Mouse (Mus musculus): ENCODE measurements around the gene Col25a1. TPM values are rescaled to one million over a fixed set of nuclear protein-coding genes. Genes with fewer than 3 reads are reported as not detected.

The Col25a1 gene
- polyA plus RNA-seq, 1 experiment from 2014 or later: 2.0 TPM

DNA sequence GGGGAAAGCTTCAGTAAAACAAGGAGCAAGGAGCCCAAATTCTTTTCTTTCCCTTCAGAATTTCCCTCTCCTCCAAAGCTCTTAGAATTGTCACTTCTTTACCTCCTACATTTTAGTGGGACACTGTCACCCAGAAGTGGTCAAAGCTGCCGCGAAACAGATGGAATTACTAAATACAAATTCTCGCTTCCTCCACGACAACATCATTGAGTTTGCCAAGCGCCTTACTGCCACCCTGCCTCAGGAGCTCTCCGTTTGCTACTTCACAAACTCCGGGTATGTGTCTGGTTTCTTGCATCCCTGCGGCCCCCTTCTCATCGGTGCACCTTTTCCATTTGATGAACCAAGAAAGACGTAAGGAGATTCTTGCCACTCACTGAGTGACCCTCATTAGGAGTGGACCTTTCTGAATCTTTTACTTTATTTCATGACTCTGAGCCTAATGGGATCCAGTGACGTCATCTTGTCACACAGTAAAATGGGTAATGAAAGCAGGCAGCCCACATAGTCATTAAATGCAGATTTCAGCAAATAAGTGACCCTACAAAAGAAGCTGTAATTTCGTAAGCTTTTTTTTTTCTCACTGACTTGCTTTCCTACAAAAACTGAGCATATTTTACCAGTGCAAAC lies 489.3 kb downstream of the Col25a1 start:
- no peaks in the 10 kb centered on the region for H3K9me3 ChIP-seq
- H3K27ac ChIP-seq (replicated peaks): no peak overlapping the region
- H3K36me3 ChIP-seq: no peaks in the 10 kb centered on the region
- no peak overlapping the region for H3K4me2 ChIP-seq
- no peak overlapping the region for H3K4me3 ChIP-seq
- H3K27me3 ChIP-seq (replicated peaks): peaks cover 34% of the 10 kb centered on the region
- peaks cover 7% of the 10 kb centered on the region for H3K4me1 ChIP-seq
- no peak overlapping the region for H3K9ac ChIP-seq
- WGBS: 63% methylated on average over 12 of the region's 12 CpGs
- no peak for ATAC-seq (ENCODE audit: extremely low read depth, insufficient number of reproducible peaks, low FRiP score, low TSS enrichment)

DNA sequence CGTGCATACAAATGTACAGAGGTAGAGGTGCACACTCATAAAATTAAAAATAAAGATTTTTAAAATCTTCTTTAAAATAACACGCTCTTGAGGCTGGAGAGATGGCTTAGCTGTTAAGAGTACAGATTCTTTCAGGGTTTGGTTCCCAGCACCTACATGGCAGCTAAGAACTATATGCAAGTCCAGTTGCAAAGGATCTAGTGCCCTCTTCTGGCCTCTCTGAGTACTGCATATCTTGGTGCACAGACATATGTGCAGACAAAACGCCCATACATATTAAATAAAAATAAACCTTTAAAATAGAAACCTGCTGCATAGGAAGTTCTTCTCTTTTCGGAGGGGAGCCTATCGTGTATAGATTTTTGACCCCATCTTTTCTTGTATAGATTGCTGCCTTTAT lies 497.1 kb downstream of the Col25a1 start:
- no peaks in the 10 kb centered on the region for H3K36me3 ChIP-seq
- no peak overlapping the region for H3K9ac ChIP-seq
- no peaks in the 10 kb centered on the region for H3K4me1 ChIP-seq
- no peaks in the 10 kb centered on the region for H3K27me3 ChIP-seq (replicated peaks)
- WGBS: 80% methylated on average over 5 of the region's 5 CpGs
- ATAC-seq (ENCODE audit: extremely low read depth, insufficient number of reproducible peaks, low FRiP score, low TSS enrichment): no peak
- no peak overlapping the region for H3K4me3 ChIP-seq
- H3K9me3 ChIP-seq: no peaks in the 10 kb centered on the region
- H3K27ac ChIP-seq (replicated peaks): no peak overlapping the region
- H3K4me2 ChIP-seq: no peak overlapping the region

DNA sequence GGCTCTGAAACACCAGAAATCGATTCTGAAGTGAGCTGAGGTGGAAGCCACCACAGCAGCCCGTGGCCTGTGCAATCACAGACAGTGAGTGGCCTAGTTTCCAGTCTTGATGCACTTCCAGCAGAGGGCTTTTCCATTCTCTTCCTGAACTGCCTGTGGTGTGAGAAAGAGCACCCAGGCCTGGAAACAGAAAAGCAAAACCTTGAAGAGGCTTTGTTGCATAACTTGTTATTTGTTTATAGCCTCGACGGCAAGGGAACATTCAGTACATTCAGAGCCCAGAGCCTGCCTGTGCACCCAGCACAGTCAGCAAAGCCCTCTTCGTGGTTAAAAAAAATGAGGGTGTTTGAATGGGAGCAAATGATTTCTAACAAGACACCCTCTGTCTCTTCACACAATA lies 502.6 kb downstream of the Col25a1 start:
- 66% methylated on average over 5 of the region's 5 CpGs for WGBS
- H3K27me3 ChIP-seq (replicated peaks): no peaks in the 10 kb centered on the region
- H3K4me1 ChIP-seq: no peaks in the 10 kb centered on the region
- no peak overlapping the region for H3K4me3 ChIP-seq
- H3K36me3 ChIP-seq: no peaks in the 10 kb centered on the region
- H3K4me2 ChIP-seq: no peak overlapping the region
- H3K9me3 ChIP-seq: no peaks in the 10 kb centered on the region
- H3K9ac ChIP-seq: no peak overlapping the region
- no peak overlapping the region for H3K27ac ChIP-seq (replicated peaks)
- ATAC-seq (ENCODE audit: extremely low read depth, insufficient number of reproducible peaks, low FRiP score, low TSS enrichment): no peak

DNA sequence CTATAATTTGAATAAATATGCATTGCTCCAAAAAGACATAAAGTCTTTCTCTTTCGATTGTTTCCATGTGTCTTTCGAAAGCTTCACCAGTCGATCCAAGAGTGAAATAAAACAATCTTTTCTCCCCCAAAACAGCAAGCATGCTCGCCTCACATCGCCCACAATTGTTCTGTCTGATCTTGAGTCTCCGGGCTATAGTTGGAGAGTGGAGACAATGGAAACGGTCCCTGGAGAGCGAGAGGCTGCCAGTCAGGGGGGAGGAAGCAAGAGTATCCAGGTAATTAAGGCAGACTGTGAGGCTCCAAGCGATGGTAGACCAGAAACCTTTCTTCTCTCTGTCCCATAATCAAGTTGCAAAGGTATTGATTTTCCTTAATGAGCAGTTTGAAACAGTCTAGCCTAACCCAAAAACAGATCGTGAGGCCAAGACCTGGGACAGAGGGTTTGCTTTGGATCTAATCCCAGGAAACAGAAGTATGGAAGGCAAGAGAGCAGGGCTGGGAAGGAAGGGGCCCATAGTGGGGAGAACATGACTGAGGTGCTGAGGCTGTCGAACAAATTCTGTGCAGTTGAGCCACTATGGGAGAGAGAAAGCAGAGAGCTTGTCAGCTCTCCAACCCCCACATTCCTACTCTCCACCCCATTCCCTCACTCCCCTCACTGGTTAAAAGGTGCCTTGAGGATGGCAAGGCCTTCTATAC lies 515.0 kb downstream of the Col25a1 start:
- H3K4me3 ChIP-seq: no peak overlapping the region

More for the DNA sequence above, 515.0 kb downstream of the Col25a1 start:
- Histone ChIP-seq H3K27me3 (replicated peaks) (no peaks in the 10 kb centered on the region), H3K9me3 (no peaks in the 10 kb centered on the region), H3K27ac (replicated peaks) (no peak overlapping the region), H3K9ac (no peak overlapping the region), H3K4me1 (no peaks in the 10 kb centered on the region), H3K36me3 (no peaks in the 10 kb centered on the region), H3K4me2 (no peak overlapping the region)
- ATAC-seq (ENCODE audit: extremely low read depth, insufficient number of reproducible peaks, low FRiP score, low TSS enrichment): no peak
- WGBS: 73% methylated on average over 11 of the region's 11 CpGs

Other genes starting within 250 kb of the Col25a1 start
- 67.6 and 71.5 TPM in 2 replicates for gene Casp6, start 230.1 kb upstream of the Col25a1 start, polyA plus RNA-seq (2015; fragmentation: Nextera tagmentation; extraction: Ambion mirVana)
- gene Mcub, start 161.3 kb upstream of the Col25a1 start, polyA plus RNA-seq (2015; fragmentation: Nextera tagmentation; extraction: Ambion mirVana): 3.6 and 4.3 TPM in 2 replicates
- 24.5 and 25.3 TPM in 2 replicates for gene Sec24b, start 69.9 kb upstream of the Col25a1 start, polyA plus RNA-seq (2015; fragmentation: Nextera tagmentation; extraction: Ambion mirVana)